Mouse (Mus musculus) cerebellum, adult 9-10 months (tissue): ENCODE results near the gene Sema3e.
A peak's percentile ranks its signal among the peaks of the same experiment; 100 is the strongest.

Experiments
- DNase-seq: peaks from one replicate; pipeline ENCODE4 v3.0.0; 2022

The Sema3e gene

GRCm38 (mm10) chr5:14216211-14216610, 191.1 kb downstream of the Sema3e start:
- no peak for DNase-seq

GRCm38 (mm10) chr5:14218677-14219076, 193.6 kb downstream of the Sema3e start:
- DNase-seq, result peak; percentile 12

GRCm38 (mm10) chr5:14224509-14224908, 199.4 kb downstream of the Sema3e start:
- no peak for DNase-seq

- no peak for DNase-seq
Observed at GRCm38 (mm10) chr5:14231027-14231426, 206.0 kb downstream of the Sema3e start.

- DNase-seq, result no peak
Observed at GRCm38 (mm10) chr5:14252583-14252982, 227.5 kb downstream of the Sema3e start.

GRCm38 (mm10) chr5:14253328-14253727, 228.3 kb downstream of the Sema3e start:
- peak; percentile 9 for DNase-seq

- DNase-seq, result no peak
Observed at GRCm38 (mm10) chr5:14260156-14260555, 235.1 kb downstream of the Sema3e start.

GRCm38 (mm10) chr5:14267400-14267799, 242.3 kb downstream of the Sema3e start:
- DNase-seq, result no peak
